Mouse (Mus musculus) adrenal gland, adult 18-20 months (tissue): ENCODE results near the gene Etv5. TPM values are rescaled to one million over a fixed set of nuclear protein-coding genes. Genes with fewer than 3 reads are reported as not detected.

Experiments
- DNase-seq, 2 experiments: peaks; one replicate each; pipeline ENCODE4 v3.0.0; 2021 to 2022; ENCODE audit warnings: low spot score in 2 of 2
- long read RNA-seq, 2 experiments: library from polyadenylated mRNA; stranded (forward); transcript quantifications; one replicate each; pipeline ENCODE4 v2.0.0; 2021
- total RNA-seq, 2 experiments: library from RNA; stranded (reverse); gene quantifications; 1 replicate in 1 of 2; 2 replicates in 1 of 2; pipeline ENCODE4 v1.2.3; 2021

Etv5 gene
- total RNA-seq = 10 to 100 TPM; 18.2 to 26.9 TPM
- long read RNA-seq, experiment 1, transcript Etv5-201 (13 exons, 3,975 nt) = major isoform, 9 of 14 reads
- long read RNA-seq, experiment 1, partial matches to known transcripts = 2 of 14 reads
- long read RNA-seq, experiment 1, other reads (novel, unspliced or antisense) = 3 of 14 reads
- long read RNA-seq, experiment 2, transcript Etv5-201 (13 exons, 3,975 nt) = major isoform, 6 of 33 reads
- long read RNA-seq, experiment 2, partial matches to known transcripts = 20 of 33 reads
- long read RNA-seq, experiment 2, other reads (novel, unspliced or antisense) = 7 of 33 reads

DNA sequence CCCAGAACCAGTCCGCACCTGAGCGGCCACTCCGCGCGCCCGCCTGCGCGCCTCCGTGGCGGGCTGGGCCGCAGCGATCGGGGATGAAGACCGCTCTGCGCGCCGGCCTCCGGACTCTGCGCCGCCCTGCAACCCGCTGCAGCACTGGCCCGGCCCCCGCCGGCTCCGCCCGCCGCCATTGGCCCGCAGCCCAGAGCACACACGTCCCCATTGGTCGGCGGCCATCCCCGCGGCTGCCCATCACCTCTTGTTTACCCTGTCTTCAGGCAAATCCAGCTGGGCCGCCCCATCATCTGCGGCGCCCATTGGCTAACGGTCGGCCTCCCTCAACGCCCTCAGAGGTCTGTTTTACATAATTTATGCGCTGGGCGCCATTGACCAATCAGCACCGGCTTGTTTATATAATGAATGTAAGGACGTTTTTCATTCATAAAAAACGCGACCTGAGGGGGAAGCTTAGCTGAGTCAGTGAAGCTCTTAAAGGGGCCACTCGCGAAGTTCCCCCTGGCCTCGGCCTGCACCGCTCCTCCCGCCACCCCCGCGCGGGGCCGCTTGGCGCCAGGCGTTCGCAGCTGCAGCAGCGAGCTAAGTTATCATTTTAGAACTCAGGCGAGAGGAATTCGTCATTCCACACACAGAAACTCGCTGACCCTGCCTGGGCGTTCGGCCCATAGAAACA is at the start of gene Etv5:
Etv5 (minus strand) TSS at position 221 of the 679 bp plus-strand sequence.
- peak; percentile 98 for DNase-seq

GRCm38 (mm10) chr16:22483900-22484299 is 44.4 kb upstream of the Etv5 start:
- no peak for DNase-seq

DNA sequence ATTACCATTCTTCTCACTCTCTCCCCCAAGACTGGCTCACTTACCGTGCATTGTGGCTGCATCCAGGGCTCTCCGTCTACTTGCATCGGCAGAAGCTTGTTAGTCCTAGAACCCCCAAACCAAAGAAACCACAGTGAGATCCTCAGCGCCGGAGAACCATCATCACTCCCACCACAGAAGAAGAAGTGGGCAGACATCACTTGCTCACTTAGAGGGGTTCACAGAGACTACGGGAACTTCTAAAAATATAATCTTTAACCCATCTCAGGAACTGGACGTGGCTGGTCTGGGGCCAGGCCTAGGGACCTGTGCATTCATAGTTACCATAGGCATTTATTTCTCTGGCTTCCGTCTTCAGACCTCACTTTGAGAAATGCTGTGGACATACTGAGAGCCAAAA is 39.8 kb upstream of the Etv5 start:
- DNase-seq = no peak

- DNase-seq = no peak
These were observed 32.2 kb upstream of the Etv5 start for GRCm38 (mm10) chr16:22471728-22472127.

DNA sequence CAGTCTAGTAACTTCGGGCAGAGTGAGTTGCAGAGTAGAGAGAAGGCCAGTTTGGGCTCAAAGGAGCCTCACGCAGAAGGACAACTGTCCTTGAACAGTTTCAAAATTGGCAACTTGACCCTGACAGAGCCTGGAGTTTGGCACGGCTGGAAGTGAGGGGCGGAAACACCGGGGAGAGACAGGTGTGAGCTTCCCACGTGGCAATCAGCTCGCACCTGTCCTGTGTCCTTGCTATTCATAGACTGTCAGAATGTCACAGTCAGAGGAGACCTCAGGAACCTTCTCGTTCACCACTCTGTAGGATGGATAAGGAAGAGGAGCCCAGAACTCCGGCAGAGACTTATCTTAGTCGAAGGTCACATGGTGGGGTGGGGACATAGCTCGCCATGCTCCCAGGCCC is 29.9 kb upstream of the Etv5 start:
- DNase-seq = no peak

GRCm38 (mm10) chr16:22467111-22467510 is 27.6 kb upstream of the Etv5 start:
- no peak for DNase-seq

- DNase-seq = no peak
These were observed 26.9 kb upstream of the Etv5 start for GRCm38 (mm10) chr16:22466381-22466780.

- no peak for DNase-seq
These were observed 22.7 kb upstream of the Etv5 start for GRCm38 (mm10) chr16:22462220-22462619.

DNA sequence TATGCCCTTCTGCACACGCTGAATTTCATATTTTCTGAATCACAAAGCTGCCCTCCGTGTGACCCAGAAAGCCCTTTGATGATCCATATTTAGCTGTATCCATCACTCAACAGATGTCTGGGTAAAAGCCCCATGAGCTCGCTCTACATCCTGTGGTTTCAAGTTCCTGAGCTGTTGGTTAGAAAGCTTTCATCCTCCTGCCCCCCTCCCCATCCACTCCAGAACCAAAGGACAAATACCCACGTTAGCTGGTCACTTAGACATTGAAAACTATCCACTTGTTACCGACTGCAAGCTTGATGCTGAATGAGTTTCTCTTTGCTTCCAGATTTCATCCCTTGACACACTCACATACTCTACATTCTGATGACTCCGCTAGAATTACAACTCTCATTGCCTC is 22.2 kb upstream of the Etv5 start:
- DNase-seq = no peak

DNA sequence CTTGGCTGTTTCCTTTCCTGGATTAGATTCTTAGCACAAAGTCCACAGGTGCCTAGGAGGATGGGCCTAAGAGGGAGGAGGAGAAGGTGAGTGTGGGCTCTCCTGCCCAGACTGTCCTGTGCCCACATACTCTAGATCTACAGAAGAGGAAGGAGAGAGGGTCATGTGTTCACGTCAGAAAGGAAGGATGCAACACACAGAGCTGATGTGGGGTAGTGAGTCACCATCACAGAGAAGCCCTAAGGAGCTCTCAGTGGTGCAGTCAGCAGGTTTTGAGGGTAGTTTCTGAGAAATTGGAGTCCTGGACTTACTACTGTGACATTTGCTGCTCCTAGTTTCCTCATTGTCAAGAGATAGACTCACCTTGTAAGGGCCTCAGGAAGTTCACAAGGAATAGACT is 21.4 kb upstream of the Etv5 start:
- no peak for DNase-seq

- DNase-seq = no peak
These were observed 12.6 kb upstream of the Etv5 start for GRCm38 (mm10) chr16:22452082-22452481.

GRCm38 (mm10) chr16:22448093-22448492 is 8.6 kb upstream of the Etv5 start:
- no peak for DNase-seq

- DNase-seq = no peak
These were observed 5.3 kb upstream of the Etv5 start for GRCm38 (mm10) chr16:22444786-22445185.

DNA sequence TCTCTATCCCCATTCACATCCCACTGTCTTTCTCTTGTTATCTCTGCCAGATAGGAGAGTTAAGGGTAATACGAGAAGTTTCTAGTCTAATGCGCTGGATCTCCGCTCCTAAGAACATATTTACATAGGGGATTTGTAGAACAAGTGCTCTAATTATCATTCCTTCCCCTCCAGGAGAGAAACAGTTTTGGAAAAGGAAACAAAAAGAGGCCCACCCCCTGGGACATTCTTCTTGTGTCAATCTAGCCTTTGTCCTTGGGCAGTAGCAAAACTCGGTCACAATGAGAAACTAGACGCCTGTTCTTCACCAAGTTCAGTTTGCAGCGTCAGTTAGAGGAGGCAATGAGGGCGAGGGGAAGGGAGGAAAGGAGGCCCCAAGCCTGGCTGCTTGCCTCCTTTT is 2.7 kb upstream of the Etv5 start:
- DNase-seq = no peak

DNA sequence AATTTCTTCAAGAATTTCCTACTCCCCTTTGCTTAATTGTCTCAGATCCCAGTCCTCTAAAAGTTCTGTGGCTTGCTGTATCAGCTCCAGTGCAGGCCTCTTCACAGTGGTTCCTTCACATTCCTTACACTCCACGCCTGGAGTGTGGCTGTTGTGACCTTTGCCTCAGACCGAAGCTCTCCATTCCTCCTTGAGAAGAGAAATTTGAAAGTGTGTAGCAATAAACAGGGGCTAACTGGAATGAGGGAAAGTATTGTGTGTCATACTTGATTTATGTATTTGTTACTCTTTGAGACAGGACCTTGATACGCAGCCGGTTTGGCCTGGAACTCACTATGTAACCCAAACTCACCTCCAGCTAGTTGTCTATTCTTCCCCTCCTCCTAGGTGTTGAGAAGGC is 1.8 kb upstream of the Etv5 start:
- no peak for DNase-seq

DNA sequence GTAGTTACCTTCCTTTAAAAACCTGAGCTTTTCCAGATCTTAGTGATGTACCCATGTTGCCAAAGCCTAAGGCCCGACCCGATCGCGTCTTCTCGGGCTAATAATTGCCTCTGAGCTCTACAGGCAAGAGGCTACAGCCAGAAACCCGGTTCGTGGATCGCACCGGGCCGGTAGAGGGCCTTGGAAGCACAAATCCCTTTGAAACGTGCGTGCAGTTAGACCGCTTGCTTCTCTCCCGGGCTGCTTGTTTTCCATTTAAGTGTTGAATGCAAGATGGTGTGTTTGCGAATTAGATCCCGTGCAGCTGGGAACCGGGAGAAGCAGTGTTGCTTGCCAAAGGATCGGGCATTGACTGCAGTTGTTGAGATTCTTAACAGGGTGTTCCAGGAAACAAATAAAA is 750 bp upstream of the Etv5 start:
- peak; percentile 38 to 51 for DNase-seq

DNA sequence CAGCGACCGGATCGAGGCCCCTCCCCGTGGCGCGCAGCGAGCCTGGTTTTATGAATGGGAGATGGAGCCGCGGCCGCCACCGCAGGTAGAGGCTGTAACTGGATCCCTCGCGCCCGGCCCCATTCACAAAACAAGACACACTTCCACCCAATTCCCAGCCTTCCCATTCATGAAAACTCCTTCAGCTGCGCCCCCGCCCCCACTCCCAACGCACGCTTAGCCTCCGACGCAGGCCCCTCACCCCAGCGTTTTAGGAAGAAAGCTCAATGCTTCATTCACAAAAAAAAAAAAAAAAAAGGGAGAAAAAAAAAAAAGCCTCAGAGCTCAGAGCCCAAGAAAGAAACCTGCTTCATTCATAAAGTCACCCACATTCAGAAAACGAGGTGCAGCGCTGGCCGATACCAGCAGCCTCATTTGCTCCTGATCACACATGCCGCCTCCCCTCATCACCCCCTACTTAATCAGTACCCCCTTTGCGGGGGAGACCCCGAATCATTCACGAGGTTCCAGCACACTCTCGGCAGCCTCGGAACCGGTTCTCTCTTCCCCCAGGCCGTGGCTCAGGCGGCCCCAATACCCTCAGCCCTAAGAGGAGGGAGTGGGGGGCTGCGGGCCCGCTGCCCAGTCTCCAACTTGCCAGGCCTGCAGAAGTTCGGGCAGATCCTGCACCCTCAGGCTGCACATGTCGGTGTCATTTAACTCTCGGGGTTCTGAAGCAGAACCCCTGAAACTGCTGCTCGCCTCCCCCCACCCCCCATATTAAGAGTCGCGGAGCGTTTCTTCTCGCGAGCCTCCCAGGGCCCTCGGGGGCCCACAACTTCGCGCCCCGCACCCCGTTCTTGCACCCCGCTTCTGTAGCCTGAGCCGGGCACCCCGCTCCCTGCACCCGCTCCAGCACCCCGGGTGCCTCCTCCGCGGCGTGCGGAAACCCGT is 812 bp downstream of the Etv5 start:
- DNase-seq = peak; percentile 59 to 60

- no peak for DNase-seq
These were observed 3.4 kb downstream of the Etv5 start for GRCm38 (mm10) chr16:22436106-22436505.

GRCm38 (mm10) chr16:22434530-22434929 is 5.0 kb downstream of the Etv5 start:
- DNase-seq = peak in 1 of 2 experiments; percentile 33

DNA sequence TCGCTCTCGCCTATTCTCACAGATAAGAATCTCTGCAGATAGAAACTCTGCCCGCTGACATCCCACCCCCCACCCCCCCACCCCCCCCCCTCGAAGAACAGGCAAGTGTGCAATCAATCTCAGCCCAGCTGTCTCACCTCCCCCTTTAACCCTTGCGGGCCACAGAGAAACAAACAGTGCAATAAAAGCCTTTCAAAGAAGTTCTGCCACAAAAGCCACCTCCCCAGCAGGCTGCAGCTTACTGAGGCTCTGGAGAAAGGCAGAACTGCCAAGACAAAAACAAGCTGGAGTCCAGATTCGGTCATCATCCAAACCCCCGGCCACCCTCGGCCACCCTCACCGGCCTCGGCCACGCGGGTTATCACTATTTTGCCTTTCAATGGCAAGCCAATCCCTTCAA is 5.6 kb downstream of the Etv5 start:
- DNase-seq = no peak

GRCm38 (mm10) chr16:22431773-22432172 is 7.7 kb downstream of the Etv5 start:
- no peak for DNase-seq

DNA sequence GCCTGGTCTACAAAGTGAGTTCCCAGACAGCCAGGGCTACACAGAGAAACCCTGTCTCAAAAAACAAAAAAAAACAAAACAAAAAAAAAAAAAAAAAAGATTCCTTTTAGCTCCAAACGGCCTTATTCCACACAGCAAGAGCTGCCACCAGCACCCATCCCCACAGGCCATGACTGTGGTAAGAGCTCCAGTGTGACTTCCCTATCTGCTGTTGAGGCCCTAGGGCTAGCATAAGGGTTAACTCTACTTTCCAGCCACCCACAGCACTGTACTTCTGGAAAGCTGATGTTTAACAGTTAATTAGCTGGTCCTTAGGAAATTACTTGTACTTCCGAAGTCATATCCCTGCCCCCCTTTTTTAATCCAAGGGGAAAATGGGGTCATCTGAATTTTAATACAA is 8.2 kb downstream of the Etv5 start:
- no peak for DNase-seq
